Mouse (Mus musculus): ENCODE results near the gene Sbk3.

- TF ChIP-seq CTCF (IDR thresholded peaks at IDR 0.05; ENCODE audit: control insufficient read depth, insufficient read depth, insufficient read length) (no peak), FOSL1 (IDR thresholded peaks at IDR 0.05; ENCODE audit: insufficient read depth, low read length, poor library complexity, severe bottlenecking) (no peak), CEBPB (IDR thresholded peaks at IDR 0.05; ENCODE audit: low read depth) (no peak), MYOG (IDR thresholded peaks at IDR 0.05; ENCODE audit: control insufficient read depth, extremely low read depth, insufficient read length) (no peak), MYOD1 (IDR thresholded peaks at IDR 0.05; ENCODE audit: control insufficient read depth, insufficient read length, low read depth) (peak; percentile 61), USF1 (IDR thresholded peaks at IDR 0.05; ENCODE audit: low read depth) (no peak)
These were observed 6.0 kb downstream of the Sbk3 start for GRCm38 (mm10) chr7:4964988-4965387.
